Comparison of ENCODE assay signal across 8 mouse cellular contexts in genomic region chr1:74304339-74304790, GRCm38 (mm10). TPM values are rescaled to one million over a fixed set of nuclear protein-coding genes. Genes with fewer than 3 reads are reported as not detected.
DNase-seq lines count a peak whose midpoint lies in the region; ATAC-seq and TF ChIP-seq lines count a peak whose summit lies in the region.

No protein-coding gene starts in this region.

- 5% methylated on average over 12 of the region's 12 CpGs for WGBS in kidney, postnatal 0 days
- WGBS in embryonic facial prominence, embryonic 13.5 days: 5% methylated on average over 12 of the region's 12 CpGs
- WGBS in limb, embryonic 12.5 days: 5% methylated on average over 12 of the region's 12 CpGs
- 8% methylated on average over 12 of the region's 12 CpGs for WGBS in neural tube, embryonic 12.5 days

- H3K9ac ChIP-seq in kidney, postnatal 0 days (ENCODE audit: low read depth, low read length): peak overlapping the region; percentile 88
- peak overlapping the region; percentile 86 for H3K9ac ChIP-seq in embryonic facial prominence, embryonic 13.5 days
- H3K9ac ChIP-seq in limb, embryonic 12.5 days (replicated peaks): peak overlapping the region; percentile 79
- H3K9ac ChIP-seq in neural tube, embryonic 12.5 days: peak overlapping the region; percentile 58

- H3K27ac ChIP-seq in kidney, postnatal 0 days: peak overlapping the region; percentile 92
- H3K27ac ChIP-seq in embryonic facial prominence, embryonic 13.5 days: peak overlapping the region; percentile 86
- H3K27ac ChIP-seq in limb, embryonic 12.5 days: peak overlapping the region; percentile 91
- no peak overlapping the region for H3K27ac ChIP-seq in neural tube, embryonic 12.5 days

- ATAC-seq in kidney, postnatal 0 days (replicated peaks; ENCODE audit: low FRiP score, low read depth): no peak
- no peak for ATAC-seq in embryonic facial prominence, embryonic 13.5 days (ENCODE audit: insufficient number of reproducible peaks, insufficient read depth, low FRiP score, low TSS enrichment, low read depth)
- ATAC-seq in limb, embryonic 12.5 days (ENCODE audit: insufficient number of reproducible peaks, insufficient read depth, low FRiP score, low TSS enrichment, low read depth): no peak
- no peak for ATAC-seq in neural tube, embryonic 12.5 days (ENCODE audit: low FRiP score, low read depth)

- no peaks in the 10 kb centered on the region for H3K9me3 ChIP-seq in kidney, postnatal 0 days (replicated peaks; ENCODE audit: low read length)
- no peaks in the 10 kb centered on the region for H3K9me3 ChIP-seq in embryonic facial prominence, embryonic 13.5 days
- H3K9me3 ChIP-seq in limb, embryonic 12.5 days: no peaks in the 10 kb centered on the region
- H3K9me3 ChIP-seq in neural tube, embryonic 12.5 days: no peaks in the 10 kb centered on the region

- no peak for DNase-seq in kidney, postnatal 0 days (ENCODE audit: low spot score)
- DNase-seq in kidney, adult 8-10 months: no peak
- no peak for DNase-seq in adrenal gland, postnatal 10 days
- DNase-seq in yolk sac, embryonic 10.5 days (ENCODE audit: low spot score): no peak
- no peak for DNase-seq in cerebellum, postnatal 36 days

- H3K27me3 ChIP-seq in kidney, postnatal 0 days (ENCODE audit: insufficient read depth, low read length): no peaks in the 10 kb centered on the region
- H3K27me3 ChIP-seq in embryonic facial prominence, embryonic 13.5 days: no peaks in the 10 kb centered on the region
- no peaks in the 10 kb centered on the region for H3K27me3 ChIP-seq in limb, embryonic 12.5 days
- peaks cover 17% of the 10 kb centered on the region for H3K27me3 ChIP-seq in neural tube, embryonic 12.5 days (replicated peaks)

- no peaks in the 10 kb centered on the region for H3K36me3 ChIP-seq in kidney, postnatal 0 days (ENCODE audit: insufficient read depth, low read length)
- no peaks in the 10 kb centered on the region for H3K36me3 ChIP-seq in embryonic facial prominence, embryonic 13.5 days
- no peaks in the 10 kb centered on the region for H3K36me3 ChIP-seq in limb, embryonic 12.5 days
- no peaks in the 10 kb centered on the region for H3K36me3 ChIP-seq in neural tube, embryonic 12.5 days

- H3K4me2 ChIP-seq in kidney, postnatal 0 days (ENCODE audit: low read length): peak overlapping the region; percentile 94
- H3K4me2 ChIP-seq in embryonic facial prominence, embryonic 13.5 days: peak overlapping the region; percentile 85
- peak overlapping the region; percentile 79 for H3K4me2 ChIP-seq in limb, embryonic 12.5 days
- peak overlapping the region; percentile 82 for H3K4me2 ChIP-seq in neural tube, embryonic 12.5 days (replicated peaks)

- peak overlapping the region; percentile 68 for H3K4me3 ChIP-seq in kidney, postnatal 0 days (replicated peaks; ENCODE audit: low read depth, low read length)
- H3K4me3 ChIP-seq in embryonic facial prominence, embryonic 13.5 days: peak overlapping the region; percentile 75
- H3K4me3 ChIP-seq in limb, embryonic 12.5 days (replicated peaks): peak overlapping the region; percentile 67
- H3K4me3 ChIP-seq in neural tube, embryonic 12.5 days: peak overlapping the region; percentile 47

- H3K4me1 ChIP-seq in kidney, postnatal 0 days (replicated peaks; ENCODE audit: insufficient read depth, low read length): peaks cover 21% of the 10 kb centered on the region
- peaks cover 21% of the 10 kb centered on the region for H3K4me1 ChIP-seq in embryonic facial prominence, embryonic 13.5 days
- peaks cover 15% of the 10 kb centered on the region for H3K4me1 ChIP-seq in limb, embryonic 12.5 days (replicated peaks)
- peaks cover 11% of the 10 kb centered on the region for H3K4me1 ChIP-seq in neural tube, embryonic 12.5 days

- no peak for TF ChIP-seq CTCF in kidney, postnatal 0 days (IDR thresholded peaks at IDR 0.05; ENCODE audit: low read depth)

RNA-seq across cellular contexts. Expression of gene Tmbim1, which starts 1.1 kb away (rescaled TPM):
- polyA plus RNA-seq in kidney, postnatal 0 days (2015; fragmentation: Nextera tagmentation; extraction: Ambion mirVana): 27.8 and 30.8 TPM in 2 replicates
- polyA plus RNA-seq in embryonic facial prominence, embryonic 13.5 days (2015; fragmentation: Nextera tagmentation; extraction: Ambion mirVana): 28.4 and 29.4 TPM in 2 replicates
- 18.0 and 18.9 TPM in 2 replicates for polyA plus RNA-seq in limb, embryonic 12.5 days (2016; fragmentation: Nextera tagmentation; extraction: Ambion mirVana)
- polyA plus RNA-seq in neural tube, embryonic 12.5 days (2016; fragmentation: Nextera tagmentation; extraction: Ambion mirVana): 9.0 and 9.5 TPM in 2 replicates
- 10 to 100 TPM; 63.6 to 68.8 TPM for total RNA-seq in adrenal gland, postnatal 10 days (2021)

RNA-seq across cellular contexts. Expression of gene Pnkd, which starts 19.6 kb away (rescaled TPM):
- polyA plus RNA-seq in kidney, postnatal 0 days (2015; fragmentation: Nextera tagmentation; extraction: Ambion mirVana): 162 and 169 TPM in 2 replicates
- 95.1 and 112 TPM in 2 replicates for polyA plus RNA-seq in embryonic facial prominence, embryonic 13.5 days (2015; fragmentation: Nextera tagmentation; extraction: Ambion mirVana)
- polyA plus RNA-seq in limb, embryonic 12.5 days (2016; fragmentation: Nextera tagmentation; extraction: Ambion mirVana): 106 TPM in 2 replicates
- polyA plus RNA-seq in neural tube, embryonic 12.5 days (2016; fragmentation: Nextera tagmentation; extraction: Ambion mirVana): 96.1 and 104 TPM in 2 replicates
- 100 to 1,000 TPM; 116 to 139 TPM for total RNA-seq in adrenal gland, postnatal 10 days (2021)

RNA-seq across cellular contexts. Expression of gene Aamp, which starts 19.8 kb away (rescaled TPM):
- 248 and 264 TPM in 2 replicates for polyA plus RNA-seq in kidney, postnatal 0 days (2015; fragmentation: Nextera tagmentation; extraction: Ambion mirVana)
- 224 and 225 TPM in 2 replicates for polyA plus RNA-seq in embryonic facial prominence, embryonic 13.5 days (2015; fragmentation: Nextera tagmentation; extraction: Ambion mirVana)
- 202 and 212 TPM in 2 replicates for polyA plus RNA-seq in limb, embryonic 12.5 days (2016; fragmentation: Nextera tagmentation; extraction: Ambion mirVana)
- 189 and 196 TPM in 2 replicates for polyA plus RNA-seq in neural tube, embryonic 12.5 days (2016; fragmentation: Nextera tagmentation; extraction: Ambion mirVana)
- 100 to 1,000 TPM; 151 to 159 TPM for total RNA-seq in adrenal gland, postnatal 10 days (2021)

RNA-seq across cellular contexts. Expression of gene Gpbar1, which starts 26.0 kb away (rescaled TPM):
- 1.0 and 1.7 TPM in 2 replicates for polyA plus RNA-seq in kidney, postnatal 0 days (2015; fragmentation: Nextera tagmentation; extraction: Ambion mirVana)
- polyA plus RNA-seq in embryonic facial prominence, embryonic 13.5 days (2015; fragmentation: Nextera tagmentation; extraction: Ambion mirVana): 0.20 and 0.33 TPM in 2 replicates
- polyA plus RNA-seq in limb, embryonic 12.5 days (2016; fragmentation: Nextera tagmentation; extraction: Ambion mirVana): 0.19 TPM in 1 of 2 replicates, not detected in the other
- polyA plus RNA-seq in neural tube, embryonic 12.5 days (2016; fragmentation: Nextera tagmentation; extraction: Ambion mirVana): 0.19 TPM in 1 of 2 replicates, not detected in the other
- total RNA-seq in adrenal gland, postnatal 10 days (2021): under 1 TPM in 1 of 2 experiments, not detected in 1; 0.24 TPM

RNA-seq across cellular contexts. Expression of gene Catip, which starts 57.5 kb away (rescaled TPM):
- 0.59 and 0.75 TPM in 2 replicates for polyA plus RNA-seq in kidney, postnatal 0 days (2015; fragmentation: Nextera tagmentation; extraction: Ambion mirVana)
- 0.63 and 0.77 TPM in 2 replicates for polyA plus RNA-seq in embryonic facial prominence, embryonic 13.5 days (2015; fragmentation: Nextera tagmentation; extraction: Ambion mirVana)
- 1.5 and 1.6 TPM in 2 replicates for polyA plus RNA-seq in limb, embryonic 12.5 days (2016; fragmentation: Nextera tagmentation; extraction: Ambion mirVana)
- 0.25 and 0.75 TPM in 2 replicates for polyA plus RNA-seq in neural tube, embryonic 12.5 days (2016; fragmentation: Nextera tagmentation; extraction: Ambion mirVana)
- total RNA-seq in adrenal gland, postnatal 10 days (2021): under 1 TPM; 0.33 to 0.45 TPM
